Mouse (Mus musculus): ENCODE data around the gene Mgat4c.

Mgat4c gene

GRCm38 (mm10) chr10:101681437-101681912, at the start of gene Mgat4c:
Gene Mgat4c (plus strand): TSS chr10:101681487.
- no peak for DNase-seq (ENCODE audit: extremely low spot score, low read depth, low spot score)

GRCm38 (mm10) chr10:101635266-101635665, 46.0 kb upstream of the Mgat4c start:
- DNase-seq (ENCODE audit: extremely low spot score, low read depth, low spot score): no peak

- no peak for DNase-seq (ENCODE audit: extremely low spot score, low read depth, low spot score)
Measured at GRCm38 (mm10) chr10:101641048-101641447, 40.2 kb upstream of the Mgat4c start.

- no peak for DNase-seq (ENCODE audit: extremely low spot score, low read depth, low spot score)
Measured at GRCm38 (mm10) chr10:101681914-101682313, 627 bp downstream of the Mgat4c start.

GRCm38 (mm10) chr10:101761828-101762227, 80.5 kb downstream of the Mgat4c start:
- no peak for DNase-seq (ENCODE audit: extremely low spot score, low read depth, low spot score)

- no peak for DNase-seq (ENCODE audit: extremely low spot score, low read depth, low spot score)
Measured at GRCm38 (mm10) chr10:101770688-101771087, 89.4 kb downstream of the Mgat4c start.

GRCm38 (mm10) chr10:101771157-101771556, 89.9 kb downstream of the Mgat4c start:
- no peak for DNase-seq (ENCODE audit: extremely low spot score, low read depth, low spot score)

GRCm38 (mm10) chr10:101783161-101783744, 102.0 kb downstream of the Mgat4c start:
- peak; percentile 60 for DNase-seq (ENCODE audit: extremely low spot score, low read depth, low spot score)

GRCm38 (mm10) chr10:101795507-101795906, 114.2 kb downstream of the Mgat4c start:
- no peak for DNase-seq (ENCODE audit: extremely low spot score, low read depth, low spot score)

GRCm38 (mm10) chr10:101798831-101799474, 117.7 kb downstream of the Mgat4c start:
- no peak for DNase-seq (ENCODE audit: extremely low spot score, low read depth, low spot score)

GRCm38 (mm10) chr10:101808768-101809167, 127.5 kb downstream of the Mgat4c start:
- DNase-seq (ENCODE audit: extremely low spot score, low read depth, low spot score): no peak

GRCm38 (mm10) chr10:101816902-101817301, 135.6 kb downstream of the Mgat4c start:
- DNase-seq (ENCODE audit: extremely low spot score, low read depth, low spot score): no peak

GRCm38 (mm10) chr10:101827944-101828343, 146.7 kb downstream of the Mgat4c start:
- no peak for DNase-seq (ENCODE audit: extremely low spot score, low read depth, low spot score)

- DNase-seq (ENCODE audit: extremely low spot score, low read depth, low spot score): no peak
Measured at GRCm38 (mm10) chr10:101856115-101856514, 174.8 kb downstream of the Mgat4c start.

GRCm38 (mm10) chr10:101889866-101890265, 208.6 kb downstream of the Mgat4c start:
- no peak for DNase-seq (ENCODE audit: extremely low spot score, low read depth, low spot score)

- no peak for DNase-seq (ENCODE audit: extremely low spot score, low read depth, low spot score)
Measured at GRCm38 (mm10) chr10:101917328-101917814, 236.1 kb downstream of the Mgat4c start.

GRCm38 (mm10) chr10:101997612-101998011, 316.3 kb downstream of the Mgat4c start:
- DNase-seq (ENCODE audit: extremely low spot score, low read depth, low spot score): no peak

GRCm38 (mm10) chr10:102042513-102042912, 361.2 kb downstream of the Mgat4c start:
- DNase-seq (ENCODE audit: extremely low spot score, low read depth, low spot score): no peak

GRCm38 (mm10) chr10:102056218-102056617, 374.9 kb downstream of the Mgat4c start:
- no peak for DNase-seq (ENCODE audit: extremely low spot score, low read depth, low spot score)

GRCm38 (mm10) chr10:102056975-102057565, 375.8 kb downstream of the Mgat4c start:
- DNase-seq (ENCODE audit: extremely low spot score, low read depth, low spot score): no peak

- DNase-seq (ENCODE audit: extremely low spot score, low read depth, low spot score): no peak
Measured at GRCm38 (mm10) chr10:102074541-102075398, 393.5 kb downstream of the Mgat4c start.
